Mouse (Mus musculus) liver, embryonic 14.5 days (tissue): ENCODE results near the gene Cdkn1b.

Experiments
- CTCF ChIP-seq: IDR thresholded peaks from 2 replicates; pipeline ENCODE4 v1.5.1; 2016; ENCODE audit warnings: antibody characterized with exemption, low read depth, control low read depth
- EP300 ChIP-seq: IDR thresholded peaks from 2 replicates; pipeline ENCODE4 v1.6.1; 2016; ENCODE audit warnings: antibody characterized with exemption, low read depth

DNA sequence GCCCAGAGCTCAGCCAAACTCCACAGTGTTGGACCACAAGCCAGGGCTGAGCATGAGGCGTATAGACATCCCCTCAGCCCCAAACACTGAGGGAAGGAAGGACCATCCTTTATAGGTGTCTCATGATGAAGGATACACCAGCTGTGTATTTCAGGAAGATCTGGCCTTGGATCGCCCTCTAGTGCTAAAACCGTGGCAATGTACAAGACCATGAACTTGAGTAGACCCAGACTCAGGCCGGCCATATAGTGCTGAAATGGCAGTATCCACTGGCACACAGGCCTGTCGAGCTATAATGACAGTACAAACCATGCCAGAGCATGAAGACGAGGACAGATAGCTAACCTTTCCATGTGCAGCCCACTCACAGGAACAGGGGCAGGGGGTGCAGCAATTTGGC, 43.4 kb upstream of the Cdkn1b start:
- TF ChIP-seq CTCF (peak; percentile 70), EP300 (no peak)
